Mouse (Mus musculus): ENCODE results near the gene Ces1e.
"Not testable (repeated sequence)": the region's sequence is repeated elsewhere in the genome, so short reads cannot be mapped to it uniquely, and the experiment has no call there.

The Ces1e gene

GRCm38 (mm10) chr8:93229446-93229845 is at the start of gene Ces1e:
Ces1e (minus strand) TSS chr8:93229619.
- DNase-seq (ENCODE audit: low spot score in 2 of 2) = no peak

GRCm38 (mm10) chr8:93278176-93278805 is 48.9 kb upstream of the Ces1e start:
- DNase-seq (ENCODE audit: low spot score in 2 of 2) = no peak

GRCm38 (mm10) chr8:93274609-93275008 is 45.2 kb upstream of the Ces1e start:
- no peak for DNase-seq (ENCODE audit: low spot score in 2 of 2)

GRCm38 (mm10) chr8:93273321-93273720 is 43.9 kb upstream of the Ces1e start:
- no peak for DNase-seq (ENCODE audit: low spot score in 2 of 2)

- DNase-seq (ENCODE audit: low spot score in 2 of 2) = no peak
Observed at GRCm38 (mm10) chr8:93272686-93273085, 43.3 kb upstream of the Ces1e start.

- DNase-seq (ENCODE audit: low spot score in 2 of 2) = no peak
Observed at GRCm38 (mm10) chr8:93261436-93261835, 32.0 kb upstream of the Ces1e start.

- no peak for DNase-seq (ENCODE audit: low spot score in 2 of 2)
Observed at GRCm38 (mm10) chr8:93252400-93252925, 23.0 kb upstream of the Ces1e start.

- no peak for DNase-seq (ENCODE audit: low spot score in 2 of 2)
Observed at GRCm38 (mm10) chr8:93246057-93246456, 16.6 kb upstream of the Ces1e start.

GRCm38 (mm10) chr8:93239884-93240283 is 10.5 kb upstream of the Ces1e start:
- DNase-seq (ENCODE audit: low spot score in 2 of 2) = no peak

GRCm38 (mm10) chr8:93235681-93236080 is 6.3 kb upstream of the Ces1e start:
- DNase-seq (ENCODE audit: low spot score in 2 of 2) = no peak

GRCm38 (mm10) chr8:93234706-93235105 is 5.3 kb upstream of the Ces1e start:
- DNase-seq (ENCODE audit: low spot score in 2 of 2) = no peak

- no peak for DNase-seq (ENCODE audit: low spot score in 2 of 2)
Observed at GRCm38 (mm10) chr8:93234068-93234467, 4.6 kb upstream of the Ces1e start.

GRCm38 (mm10) chr8:93228673-93229370 is 597 bp downstream of the Ces1e start:
- no peak for DNase-seq (ENCODE audit: low spot score in 2 of 2)

- not testable (repeated sequence) for DNase-seq (ENCODE audit: low spot score in 2 of 2)
Observed at GRCm38 (mm10) chr8:93226471-93226870, 2.9 kb downstream of the Ces1e start.

- no peak for DNase-seq (ENCODE audit: low spot score in 2 of 2)
Observed at GRCm38 (mm10) chr8:93221896-93222295, 7.5 kb downstream of the Ces1e start.

- DNase-seq (ENCODE audit: low spot score in 2 of 2) = no peak
Observed at GRCm38 (mm10) chr8:93217867-93218266, 11.6 kb downstream of the Ces1e start.

- no peak for DNase-seq (ENCODE audit: low spot score in 2 of 2)
Observed at GRCm38 (mm10) chr8:93217375-93217774, 12.0 kb downstream of the Ces1e start.

- no peak for DNase-seq (ENCODE audit: low spot score in 2 of 2)
Observed at GRCm38 (mm10) chr8:93211091-93211490, 18.3 kb downstream of the Ces1e start.

GRCm38 (mm10) chr8:93199146-93199545 is 30.3 kb downstream of the Ces1e start:
- DNase-seq (ENCODE audit: low spot score in 2 of 2) = not testable (repeated sequence)

GRCm38 (mm10) chr8:93197685-93198525 is 31.5 kb downstream of the Ces1e start, which contains the start of gene Ces1d:
Ces1d (minus strand) TSS chr8:93197838.
- no peak for DNase-seq (ENCODE audit: low spot score in 2 of 2)

GRCm38 (mm10) chr8:93196436-93196835 is 33.0 kb downstream of the Ces1e start:
- no peak for DNase-seq (ENCODE audit: low spot score in 2 of 2)

- DNase-seq (ENCODE audit: low spot score in 2 of 2) = no peak
Observed at GRCm38 (mm10) chr8:93180581-93181129, 48.8 kb downstream of the Ces1e start.
